Mouse (Mus musculus) limb, embryonic 14.5 days (tissue): ENCODE results near the gene Artn. TPM values are rescaled to one million over a fixed set of nuclear protein-coding genes. Genes with fewer than 3 reads are reported as not detected.

Source experiments
- ATAC-seq: fragments of 200-750 bp; cut with Nextera tagmentation; 2 replicates; pipeline ENCODE4 v1.8.0; 2017; ENCODE audit warnings: low read depth, moderate number of reproducible peaks, moderate TSS enrichment; ENCODE audit not compliant: low FRiP score
- DNase-seq: peaks from one replicate; pipeline ENCODE4 v3.0.0-alpha.2; 2015; ENCODE audit warnings: low spot score
- H3K27ac ChIP-seq: fragments of 300-500 bp; sonication (generic); replicated peaks from 2 replicates; pipeline ENCODE4 v1.5.1; 2014; ENCODE audit warnings: low read depth, mild to moderate bottlenecking, low read length, moderate library complexity, mixed read lengths
- H3K27me3 ChIP-seq: fragments of 300-500 bp; sonication (generic); 2 replicates; pipeline ENCODE4 v1.6.1; 2014; ENCODE audit warnings: low read length, mixed read lengths; ENCODE audit not compliant: control insufficient read depth, insufficient read depth
- H3K36me3 ChIP-seq: fragments of 300-500 bp; sonication (generic); 2 replicates; pipeline ENCODE4 v1.6.1; 2014; ENCODE audit warnings: mild to moderate bottlenecking, low read length, moderate library complexity, mixed read lengths; ENCODE audit not compliant: control insufficient read depth, insufficient read depth
- H3K4me1 ChIP-seq: fragments of 300-500 bp; sonication (generic); 2 replicates; pipeline ENCODE4 v1.6.1; 2014; ENCODE audit warnings: antibody characterized with exemption, low read length, mixed read lengths; ENCODE audit not compliant: control insufficient read depth, insufficient read depth
- H3K4me2 ChIP-seq: fragments of 300-500 bp; sonication (generic); replicated peaks from 2 replicates; pipeline ENCODE4 v1.6.1; 2014; ENCODE audit warnings: low read depth, mild to moderate bottlenecking, low read length, moderate library complexity; ENCODE audit not compliant: severe bottlenecking
- H3K4me3 ChIP-seq: fragments of 300-500 bp; sonication (generic); replicated peaks from 2 replicates; pipeline ENCODE4 v1.5.1; 2014; ENCODE audit warnings: low read length
- H3K9ac ChIP-seq: fragments of 300-500 bp; sonication (generic); 2 replicates; pipeline ENCODE4 v1.6.1; 2014; ENCODE audit warnings: mild to moderate bottlenecking, low read depth, low read length, moderate library complexity; ENCODE audit not compliant: severe bottlenecking
- H3K9me3 ChIP-seq: fragments of 300-500 bp; sonication (generic); 2 replicates; pipeline ENCODE4 v1.6.1; 2016; ENCODE audit warnings: low read length; ENCODE audit not compliant: control insufficient read depth
- POLR2A ChIP-seq: fragments of 200-500 bp; IDR thresholded peaks from 2 replicates; pipeline ENCODE4 v1.8.0; 2012; ENCODE audit warnings: inconsistent platforms, mild to moderate bottlenecking, moderate library complexity, borderline replicate concordance; ENCODE audit not compliant: insufficient read depth, insufficient read length; ENCODE audit errors: extremely low read depth
- WGBS: fragments of 180-500 bp; shearing (Covaris S2); extraction: QIAGEN DNeasy Blood & Tissue Kit; methylation state at CpG from one replicate; pipeline ENCODE4 v1.1.7; 2014; 5-methylcytosine and 5-hydroxymethylcytosine counted together
- polyA plus RNA-seq, 2 experiments: library from polyadenylated mRNA; depleted of rRNA in 1 of 2; stranded (reverse) in 1 of 2; unstranded in 1 of 2; fragments of >200 nt; fragmentation: Nextera tagmentation in 1 of 2; extraction: Ambion mirVana in 1 of 2; gene quantifications; 2 replicates each; pipeline versions ENCODE4 v1.2.1 to v1.2.3; 2012 to 2014

Artn gene
- 4.1 and 5.7 TPM in 2 replicates for polyA plus RNA-seq (2012; rRNA removed)
- 5.5 and 7.6 TPM in 2 replicates for polyA plus RNA-seq (2014; fragmentation: Nextera tagmentation; extraction: Ambion mirVana)

GRCm38 (mm10) chr4:117929391-117929881 lies at the start of gene Artn:
Artn (minus strand) TSS chr4:117929763.
- peak within 1 kb of the TSS; percentile 55 for H3K9ac ChIP-seq
- TF ChIP-seq POLR2A: no peak
- H3K27me3 ChIP-seq: peaks cover 26% of the 10 kb centered on the region
- H3K9me3 ChIP-seq: no peaks in the 10 kb centered on the region
- H3K27ac ChIP-seq: peak within 1 kb of the TSS; percentile 55
- ATAC-seq (peak; percentile 34; the same call in 1 of the 2 replicates), DNase-seq (no peak)
- peak within 1 kb of the TSS; percentile 46 for H3K4me3 ChIP-seq
- H3K4me2 ChIP-seq: peak within 1 kb of the TSS; percentile 89
- under 1% methylated on average over 31 of the region's 33 CpGs for WGBS
- peaks cover 24% of the 10 kb centered on the region for H3K4me1 ChIP-seq
- peaks cover 9% of the 10 kb centered on the region for H3K36me3 ChIP-seq

- ATAC-seq (no peak), DNase-seq (no peak)
- H3K9me3 ChIP-seq: no peaks in the 10 kb centered on the region
- H3K9ac ChIP-seq: no peak overlapping the region
- no peak overlapping the region for H3K4me3 ChIP-seq
- 87% methylated on average over 4 of the region's 4 CpGs for WGBS
- H3K27ac ChIP-seq: no peak overlapping the region
- H3K4me2 ChIP-seq: no peak overlapping the region
- 0 out of 2 replicates have a peak, but pooled peaks cover 6% of the 10 kb centered on the region for H3K4me1 ChIP-seq
- TF ChIP-seq POLR2A: no peak
- no peaks in the 10 kb centered on the region for H3K27me3 ChIP-seq
- no peaks in the 10 kb centered on the region for H3K36me3 ChIP-seq
Measured at GRCm38 (mm10) chr4:117979181-117979580, 49.6 kb upstream of the Artn start.

GRCm38 (mm10) chr4:117978282-117978681 lies 48.7 kb upstream of the Artn start:
- Histone ChIP-seq H3K9ac (no peak overlapping the region), H3K36me3 (no peaks in the 10 kb centered on the region), H3K27me3 (no peaks in the 10 kb centered on the region), H3K4me1 (0 out of 2 replicates have a peak, but pooled peaks cover 6% of the 10 kb centered on the region), H3K9me3 (no peaks in the 10 kb centered on the region), H3K4me3 (no peak overlapping the region), H3K27ac (no peak overlapping the region), H3K4me2 (no peak overlapping the region)
- DNase-seq (no peak), ATAC-seq (no peak)
- WGBS: 92% methylated on average over 9 of the region's 9 CpGs
- TF ChIP-seq POLR2A: no peak

GRCm38 (mm10) chr4:117977841-117978240 lies 48.3 kb upstream of the Artn start:
- TF ChIP-seq POLR2A: no peak
- H3K27ac ChIP-seq: no peak overlapping the region
- H3K36me3 ChIP-seq: no peaks in the 10 kb centered on the region
- H3K4me3 ChIP-seq: no peak overlapping the region
- no peak for ATAC-seq
- no peak overlapping the region for H3K9ac ChIP-seq
- 0 out of 2 replicates have a peak, but pooled peaks cover 5% of the 10 kb centered on the region for H3K4me1 ChIP-seq
- H3K9me3 ChIP-seq: no peaks in the 10 kb centered on the region
- WGBS: 89% methylated on average over 11 of the region's 11 CpGs
- H3K27me3 ChIP-seq: no peaks in the 10 kb centered on the region
- no peak overlapping the region for H3K4me2 ChIP-seq
- DNase-seq: no peak

- H3K4me1 ChIP-seq: 0 out of 2 replicates have a peak, but pooled peaks cover 4% of the 10 kb centered on the region
- WGBS: 67% methylated on average over 9 of the region's 9 CpGs
- no peaks in the 10 kb centered on the region for H3K9me3 ChIP-seq
- no peak overlapping the region for H3K27ac ChIP-seq
- H3K9ac ChIP-seq: no peak overlapping the region
- no peak for TF ChIP-seq POLR2A
- H3K36me3 ChIP-seq: no peaks in the 10 kb centered on the region
- H3K4me2 ChIP-seq: no peak overlapping the region
- no peak overlapping the region for H3K4me3 ChIP-seq
- no peak for DNase-seq
- no peak for ATAC-seq
- H3K27me3 ChIP-seq: no peaks in the 10 kb centered on the region
Measured at GRCm38 (mm10) chr4:117977371-117977770, 47.8 kb upstream of the Artn start.
